Mouse (Mus musculus) thymus, postnatal 25 days (tissue): ENCODE measurements around the gene Nrm.
"Not testable (repeated sequence)": the region's sequence is repeated elsewhere in the genome, so short reads cannot be mapped to it uniquely, and the experiment has no call there.

ENCODE experiments used
- DNase-seq: peaks from one replicate; pipeline ENCODE4 v3.0.0; 2022

Nrm gene

GRCm38 (mm10) chr17:35835424-35836140 lies 25.5 kb upstream of the Nrm start:
- DNase-seq: no peak

GRCm38 (mm10) chr17:35836178-35836965 lies 24.7 kb upstream of the Nrm start:
- DNase-seq: peak; percentile 84

- DNase-seq: peak; percentile 98
These were observed 24.1 kb upstream of the Nrm start for GRCm38 (mm10) chr17:35836991-35837422.

- DNase-seq: peak; percentile 81
These were observed 23.6 kb upstream of the Nrm start for GRCm38 (mm10) chr17:35837487-35837886.

- DNase-seq: peak; percentile 96
These were observed 23.0 kb upstream of the Nrm start, which contains the start of gene Tubb5 for GRCm38 (mm10) chr17:35838122-35838544. TSS of gene Tubb5 (minus strand) at chr17:35838306.

GRCm38 (mm10) chr17:35838570-35838969 lies 22.5 kb upstream of the Nrm start:
- DNase-seq: no peak

- DNase-seq: not testable (repeated sequence)
These were observed 22.1 kb upstream of the Nrm start for GRCm38 (mm10) chr17:35839002-35839401.

- DNase-seq: no peak
These were observed 20.6 kb upstream of the Nrm start for GRCm38 (mm10) chr17:35840561-35840960.

GRCm38 (mm10) chr17:35841076-35841950 lies 19.8 kb upstream of the Nrm start, which contains the start of gene Mdc1:
TSS of gene Mdc1 (plus strand) at chr17:35841515.
- peak; percentile 99 for DNase-seq

- DNase-seq: no peak
These were observed 19.1 kb upstream of the Nrm start for GRCm38 (mm10) chr17:35842006-35842405.

GRCm38 (mm10) chr17:35843514-35843913 lies 17.6 kb upstream of the Nrm start:
- no peak for DNase-seq

GRCm38 (mm10) chr17:35848112-35848511 lies 13.0 kb upstream of the Nrm start:
- no peak for DNase-seq

- no peak for DNase-seq
These were observed 10.1 kb upstream of the Nrm start for GRCm38 (mm10) chr17:35850974-35851373.

- DNase-seq: no peak
These were observed 1.7 kb upstream of the Nrm start for GRCm38 (mm10) chr17:35859371-35859770.

GRCm38 (mm10) chr17:35859835-35860234 lies 1.3 kb upstream of the Nrm start:
- DNase-seq: no peak

GRCm38 (mm10) chr17:35860831-35861197 lies 304 bp upstream of the Nrm start:
- DNase-seq: no peak

GRCm38 (mm10) chr17:35864832-35865353 lies 3.8 kb downstream of the Nrm start:
- no peak for DNase-seq

GRCm38 (mm10) chr17:35865481-35866280 lies 4.6 kb downstream of the Nrm start, which contains the start of gene Ppp1r18:
TSS of gene Ppp1r18 (plus strand) at chr17:35865593.
- DNase-seq: peak; percentile 50

- DNase-seq: peak; percentile 63
These were observed 5.2 kb downstream of the Nrm start for GRCm38 (mm10) chr17:35866281-35866831.

- DNase-seq: peak; percentile 71
These were observed 6.1 kb downstream of the Nrm start for GRCm38 (mm10) chr17:35866911-35867890.
